Mouse (Mus musculus): ENCODE measurements around the gene Cdkal1.

DNA sequence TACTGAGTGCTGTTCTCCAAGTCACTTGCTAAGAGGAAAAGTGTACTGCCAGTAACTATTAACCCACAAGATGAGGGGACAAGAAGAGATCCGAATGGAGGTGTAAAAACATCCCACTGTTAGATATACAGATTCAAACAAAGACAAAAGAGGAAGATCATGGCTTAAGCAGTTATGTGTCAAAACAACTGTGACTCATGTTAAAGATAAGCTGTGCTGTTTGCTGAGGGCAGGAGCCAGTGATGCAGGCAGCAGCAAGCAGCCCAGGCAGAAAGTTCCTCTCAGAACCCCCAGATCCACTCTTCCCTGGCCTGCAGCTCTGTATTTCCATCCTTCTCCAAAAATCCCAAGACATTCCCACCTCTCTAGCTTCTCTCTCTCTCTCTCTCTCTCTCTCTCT lies 230.5 kb downstream of the Cdkal1 start:
- TF ChIP-seq POLR2A (IDR thresholded peaks at IDR 0.05; ENCODE audit: insufficient read depth, low read depth, low read length) = no peak
- no peak for TF ChIP-seq CTCF (IDR thresholded peaks at IDR 0.05)
